Mouse (Mus musculus): ENCODE data around the gene Cpn2. TPM values are rescaled to one million over a fixed set of nuclear protein-coding genes. Genes with fewer than 3 reads are reported as not detected.

Cpn2 gene
- polyA plus RNA-seq, 2 experiments: not detected

DNA sequence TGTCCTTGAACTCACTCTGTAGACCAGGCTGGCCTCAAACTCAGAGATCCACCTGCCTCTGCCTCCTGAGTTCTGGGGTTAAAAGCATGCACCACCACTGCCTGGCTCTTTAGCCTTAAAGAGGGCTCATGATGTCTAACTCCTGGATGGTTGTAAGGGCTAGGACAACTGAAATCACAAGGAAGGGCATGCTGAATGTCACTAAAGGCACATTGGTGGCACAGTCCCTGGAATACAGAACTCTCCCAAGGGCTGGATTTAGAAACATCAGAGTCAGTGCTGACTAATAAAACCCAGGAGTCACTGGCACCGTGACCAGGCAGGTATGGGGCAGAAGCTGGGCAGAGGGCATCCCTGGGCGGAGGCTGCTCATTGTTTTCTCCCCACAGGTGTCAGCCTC is 36.1 kb upstream of the Cpn2 start:
- Histone ChIP-seq H3K4me2 (replicated peaks; ENCODE audit: low read depth, low read length, severe bottlenecking) (no peak overlapping the region), H3K27ac (replicated peaks; ENCODE audit: low read depth, low read length) (no peak overlapping the region), H3K9me3 (ENCODE audit: control insufficient read depth, low read length) (no peaks in the 10 kb centered on the region), H3K9ac (ENCODE audit: low read depth, low read length, severe bottlenecking) (no peak overlapping the region), H3K4me1 (ENCODE audit: control insufficient read depth, insufficient read depth, low read length) (peaks cover 3% of the 10 kb centered on the region; the same call in 1 of the 2 replicates), H3K36me3 (ENCODE audit: control insufficient read depth, insufficient read depth, low read length) (no peaks in the 10 kb centered on the region), H3K4me3 (replicated peaks; ENCODE audit: low read length) (no peak overlapping the region), H3K27me3 (ENCODE audit: control insufficient read depth, insufficient read depth, low read length) (peaks cover 22% of the 10 kb centered on the region)
- WGBS: 54% methylated on average over 2 of the region's 2 CpGs
- TF ChIP-seq POLR2A (IDR thresholded peaks at IDR 0.05; ENCODE audit: borderline replicate concordance, extremely low read depth, insufficient read depth, insufficient read length): no peak
- DNase-seq (ENCODE audit: low spot score) (no peak), ATAC-seq (ENCODE audit: low FRiP score, low read depth) (no peak)

- H3K27me3 ChIP-seq (ENCODE audit: control insufficient read depth, insufficient read depth, low read length): peaks cover 15% of the 10 kb centered on the region
- H3K4me3 ChIP-seq (replicated peaks; ENCODE audit: low read length): no peak overlapping the region
- TF ChIP-seq POLR2A (IDR thresholded peaks at IDR 0.05; ENCODE audit: borderline replicate concordance, extremely low read depth, insufficient read depth, insufficient read length): no peak
- no peaks in the 10 kb centered on the region for H3K36me3 ChIP-seq (ENCODE audit: control insufficient read depth, insufficient read depth, low read length)
- ATAC-seq (ENCODE audit: low FRiP score, low read depth) (no peak), DNase-seq (ENCODE audit: low spot score) (no peak)
- no peak overlapping the region for H3K9ac ChIP-seq (ENCODE audit: low read depth, low read length, severe bottlenecking)
- no peaks in the 10 kb centered on the region for H3K4me1 ChIP-seq (ENCODE audit: control insufficient read depth, insufficient read depth, low read length)
- no peaks in the 10 kb centered on the region for H3K9me3 ChIP-seq (ENCODE audit: control insufficient read depth, low read length)
- H3K27ac ChIP-seq (replicated peaks; ENCODE audit: low read depth, low read length): no peak overlapping the region
- H3K4me2 ChIP-seq (replicated peaks; ENCODE audit: low read depth, low read length, severe bottlenecking): no peak overlapping the region
- 82% methylated on average over 6 of the region's 6 CpGs for WGBS
These were observed 35.4 kb upstream of the Cpn2 start for GRCm38 (mm10) chr16:30302686-30303085.

DNA sequence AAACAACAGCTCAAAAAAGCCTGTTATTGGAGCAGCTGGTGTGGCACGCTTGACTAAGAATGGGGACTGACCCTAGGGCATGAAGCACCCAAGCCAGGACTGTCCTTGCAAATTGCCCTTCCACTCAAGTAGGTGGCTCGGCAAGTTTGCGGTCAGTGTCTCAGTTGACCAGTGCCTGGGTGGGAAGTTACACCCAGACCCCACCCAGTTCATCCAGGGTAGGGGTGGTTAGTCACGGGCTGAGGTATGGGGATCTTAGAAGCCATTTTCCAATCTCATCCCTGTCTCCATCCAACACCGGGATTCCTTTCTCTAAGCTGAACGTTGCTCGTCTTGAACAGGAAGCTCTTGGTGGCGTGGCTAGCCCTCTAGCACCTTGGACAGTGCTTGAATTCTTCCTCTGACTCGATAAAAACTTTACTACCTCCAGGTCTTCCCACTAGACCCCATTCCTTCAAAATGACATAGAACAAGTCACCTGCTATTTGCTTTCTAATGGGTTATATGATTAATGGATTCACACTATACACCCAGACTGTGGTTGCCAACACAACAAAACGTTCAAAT is 32.5 kb upstream of the Cpn2 start:
- DNase-seq (ENCODE audit: low spot score): no peak

DNA sequence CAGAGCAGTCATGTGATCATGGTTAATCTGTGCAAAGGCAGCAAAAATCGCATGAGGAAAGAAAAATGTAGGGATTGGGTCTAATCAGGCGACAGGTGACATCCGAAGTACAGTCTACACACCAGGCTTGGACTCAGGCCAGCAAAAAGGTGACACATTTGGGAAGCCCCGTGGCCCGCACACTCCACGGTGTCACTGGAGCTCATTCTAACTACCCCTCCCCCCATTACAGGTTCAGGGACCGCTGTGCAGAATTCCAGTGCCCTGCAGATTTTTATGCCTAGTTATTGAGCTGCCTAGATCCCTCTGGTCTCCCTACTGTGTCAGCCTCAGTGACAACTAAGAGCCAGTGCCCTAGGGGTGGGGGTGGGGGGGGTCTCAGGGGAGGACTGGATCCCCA is 30.2 kb upstream of the Cpn2 start:
- WGBS: 87% methylated on average over 7 of the region's 7 CpGs
- H3K4me3 ChIP-seq (replicated peaks; ENCODE audit: low read length): no peak overlapping the region
- no peak overlapping the region for H3K9ac ChIP-seq (ENCODE audit: low read depth, low read length, severe bottlenecking)
- no peaks in the 10 kb centered on the region for H3K36me3 ChIP-seq (ENCODE audit: control insufficient read depth, insufficient read depth, low read length)
- H3K9me3 ChIP-seq (ENCODE audit: control insufficient read depth, low read length): no peaks in the 10 kb centered on the region
- no peak overlapping the region for H3K4me2 ChIP-seq (replicated peaks; ENCODE audit: low read depth, low read length, severe bottlenecking)
- TF ChIP-seq POLR2A (IDR thresholded peaks at IDR 0.05; ENCODE audit: borderline replicate concordance, extremely low read depth, insufficient read depth, insufficient read length): no peak
- ATAC-seq (ENCODE audit: low FRiP score, low read depth) (no peak), DNase-seq (ENCODE audit: low spot score) (no peak)
- H3K27ac ChIP-seq (replicated peaks; ENCODE audit: low read depth, low read length): no peak overlapping the region
- H3K4me1 ChIP-seq (ENCODE audit: control insufficient read depth, insufficient read depth, low read length): no peaks in the 10 kb centered on the region
- H3K27me3 ChIP-seq (ENCODE audit: control insufficient read depth, insufficient read depth, low read length): 0 out of 2 replicates have a peak, but pooled peaks cover 5% of the 10 kb centered on the region

More for the DNA sequence above, 32.5 kb upstream of the Cpn2 start:
- Histone ChIP-seq H3K4me1 (ENCODE audit: control insufficient read depth, insufficient read depth, low read length) (no peaks in the 10 kb centered on the region), H3K36me3 (ENCODE audit: control insufficient read depth, insufficient read depth, low read length) (no peaks in the 10 kb centered on the region), H3K4me3 (replicated peaks; ENCODE audit: low read length) (no peak overlapping the region), H3K4me2 (replicated peaks; ENCODE audit: low read depth, low read length, severe bottlenecking) (no peak overlapping the region), H3K9me3 (ENCODE audit: control insufficient read depth, low read length) (no peaks in the 10 kb centered on the region), H3K27me3 (ENCODE audit: control insufficient read depth, insufficient read depth, low read length) (0 out of 2 replicates have a peak, but pooled peaks cover 5% of the 10 kb centered on the region), H3K9ac (ENCODE audit: low read depth, low read length, severe bottlenecking) (no peak overlapping the region), H3K27ac (replicated peaks; ENCODE audit: low read depth, low read length) (no peak overlapping the region)
- ATAC-seq (ENCODE audit: low FRiP score, low read depth): no peak
- 68% methylated on average over 10 of the region's 10 CpGs for WGBS
- no peak for TF ChIP-seq POLR2A (IDR thresholded peaks at IDR 0.05; ENCODE audit: borderline replicate concordance, extremely low read depth, insufficient read depth, insufficient read length)

- Histone ChIP-seq H3K27me3 (ENCODE audit: control insufficient read depth, insufficient read depth, low read length) (0 out of 2 replicates have a peak, but pooled peaks cover 5% of the 10 kb centered on the region), H3K36me3 (ENCODE audit: control insufficient read depth, insufficient read depth, low read length) (no peaks in the 10 kb centered on the region), H3K4me1 (ENCODE audit: control insufficient read depth, insufficient read depth, low read length) (no peaks in the 10 kb centered on the region), H3K9me3 (ENCODE audit: control insufficient read depth, low read length) (no peaks in the 10 kb centered on the region), H3K27ac (replicated peaks; ENCODE audit: low read depth, low read length) (no peak overlapping the region), H3K9ac (ENCODE audit: low read depth, low read length, severe bottlenecking) (no peak overlapping the region), H3K4me2 (replicated peaks; ENCODE audit: low read depth, low read length, severe bottlenecking) (no peak overlapping the region), H3K4me3 (replicated peaks; ENCODE audit: low read length) (no peak overlapping the region)
- 90% methylated on average over 11 of the region's 11 CpGs for WGBS
- TF ChIP-seq POLR2A (IDR thresholded peaks at IDR 0.05; ENCODE audit: borderline replicate concordance, extremely low read depth, insufficient read depth, insufficient read length): no peak
- no peak for ATAC-seq (ENCODE audit: low FRiP score, low read depth)
- no peak for DNase-seq (ENCODE audit: low spot score)
These were observed 29.4 kb upstream of the Cpn2 start for GRCm38 (mm10) chr16:30296601-30297275.
